Mouse (Mus musculus): ENCODE results near the gene Asb9. TPM values are rescaled to one million over a fixed set of nuclear protein-coding genes. Genes with fewer than 3 reads are reported as not detected.

Asb9 gene
- not detected in 2 replicates for polyA plus RNA-seq (2012)

DNA sequence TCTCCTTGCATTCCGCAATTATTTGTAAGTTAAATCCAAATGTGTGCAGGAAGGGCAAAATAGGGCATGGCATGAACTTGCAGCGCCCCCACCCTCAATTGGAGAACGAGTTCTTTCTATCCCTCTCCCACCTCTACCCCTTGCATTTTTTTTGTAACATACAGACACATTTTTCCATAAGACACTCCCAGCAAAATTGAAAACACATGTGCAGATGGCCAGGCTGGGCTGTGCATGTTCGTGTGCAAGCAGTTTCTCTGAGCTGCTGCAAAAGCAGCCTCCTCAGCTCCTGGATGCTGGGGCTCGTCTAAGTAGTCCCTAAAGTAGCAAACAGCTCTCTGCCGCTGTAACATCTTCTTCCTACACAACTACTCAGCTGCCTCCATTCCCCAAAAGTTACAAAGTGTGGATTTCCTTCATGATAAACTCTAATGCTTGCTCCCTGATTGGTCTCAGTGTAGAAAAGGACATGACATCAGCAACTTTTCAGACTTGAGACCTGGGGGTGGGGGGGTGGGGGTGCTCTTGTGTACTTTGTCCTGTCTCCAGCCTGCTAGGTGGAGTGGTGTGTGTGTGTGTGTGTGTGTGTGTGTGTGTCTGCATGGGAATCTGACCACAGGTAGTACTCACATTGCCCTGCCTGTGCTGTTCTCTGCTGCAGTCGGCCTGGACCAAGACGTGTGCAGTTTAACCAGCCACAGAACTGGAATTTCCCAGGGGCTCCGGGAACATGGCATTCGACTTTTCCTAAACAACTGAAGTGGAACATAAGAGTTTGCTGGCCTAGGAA lies at the start of gene Asb9:
TSS of gene Asb9 (plus strand) at position 619 of the 790 bp plus-strand sequence.

Other genes starting within 250 kb of the Asb9 start
- 0.12 and 0.31 TPM in 2 replicates for gene Bmx, start 248.1 kb upstream of the Asb9 start, polyA plus RNA-seq (2012)
- 1.2 and 1.6 TPM in 2 replicates for gene Pir, start 237.0 kb upstream of the Asb9 start, polyA plus RNA-seq (2012)
- gene Vegfd, start 132.9 kb upstream of the Asb9 start, polyA plus RNA-seq (2012) = not detected in 2 replicates
- gene Piga, start 86.5 kb upstream of the Asb9 start, polyA plus RNA-seq (2012) = 1.6 TPM in 2 replicates
- gene Asb11, start 69.3 kb upstream of the Asb9 start, polyA plus RNA-seq (2012) = not detected in 2 replicates

Data from megakaryocyte-erythroid progenitor cell, adult 5 weeks (primary cell).